Mouse (Mus musculus): ENCODE measurements around the gene Srsf5.

- no peak for TF ChIP-seq CTCF (IDR thresholded peaks at IDR 0.05; ENCODE audit: low read depth)
- TF ChIP-seq EP300 (IDR thresholded peaks at IDR 0.05; ENCODE audit: low read depth) = no peak
Measured at GRCm38 (mm10) chr12:80962566-80962965, 17.3 kb downstream of the Srsf5 start.
